Mouse (Mus musculus): ENCODE data around the gene Hp. TPM values are rescaled to one million over a fixed set of nuclear protein-coding genes. Genes with fewer than 3 reads are reported as not detected.

The Hp gene
- total and polyA plus RNA-seq, 2 experiments from 2014 or later: 0.44 to 1.5 TPM

DNA sequence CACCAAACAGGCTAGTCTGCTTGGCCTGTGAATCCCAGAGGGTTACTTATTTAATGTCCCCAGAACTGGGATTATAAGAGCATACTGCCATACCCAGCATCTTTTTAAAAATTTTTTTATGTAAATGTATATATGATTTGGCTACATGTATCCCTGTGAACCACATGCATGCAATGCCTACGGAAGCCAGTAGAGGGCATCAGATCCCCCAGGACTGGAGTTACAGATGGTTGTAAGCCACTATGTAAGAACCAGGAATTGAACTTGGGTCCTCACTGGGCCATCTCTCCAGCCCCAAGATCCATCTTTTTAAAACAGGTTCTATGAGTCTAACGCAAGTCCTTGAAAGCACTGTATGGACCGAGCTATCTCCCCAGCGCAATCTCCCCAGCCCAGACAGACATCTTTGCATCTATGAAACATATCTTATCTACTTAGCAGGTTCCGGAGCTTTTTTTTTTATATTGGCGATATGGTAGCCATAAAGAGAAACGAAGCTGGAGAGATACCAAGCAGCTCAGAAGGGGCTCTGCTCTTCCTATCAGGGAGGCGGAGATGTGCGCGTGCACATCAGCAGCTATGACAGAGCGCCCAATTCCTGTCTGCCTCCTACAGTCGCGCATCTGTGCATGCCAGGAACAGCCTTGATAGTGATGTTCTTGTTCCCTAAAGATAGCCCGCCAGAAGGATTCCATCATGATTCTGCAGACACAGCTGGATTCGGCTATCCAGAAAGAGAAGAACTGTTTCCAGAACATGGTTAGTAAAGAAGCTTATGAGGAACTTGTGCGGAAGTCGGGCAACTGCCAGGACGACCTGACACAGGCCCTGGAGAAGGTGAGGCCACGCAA is 43.6 kb downstream of the Hp start:
- Histone ChIP-seq H3K27ac (ENCODE audit: low read depth, low read length) (no peak overlapping the region), H3K36me3 (ENCODE audit: insufficient read depth) (no peaks in the 10 kb centered on the region), H3K27me3 (ENCODE audit: insufficient read depth, low read length) (no peaks in the 10 kb centered on the region), H3K4me3 (ENCODE audit: low read depth, low read length) (no peak overlapping the region), H3K4me1 (ENCODE audit: insufficient read depth) (peaks cover 3% of the 10 kb centered on the region; the same call in 1 of the 2 replicates), H3K4me2 (ENCODE audit: low read depth) (no peak overlapping the region), H3K9me3 (ENCODE audit: low read length) (no peaks in the 10 kb centered on the region), H3K9ac (no peak overlapping the region)
- TF ChIP-seq CTCF (IDR thresholded peaks at IDR 0.05; ENCODE audit: low read depth): peak; percentile 60
- 90% methylated on average over 19 of the region's 19 CpGs for WGBS
- DNase-seq (peak; percentile 57), ATAC-seq (no peak)

Other genes with a start within 250 kb of the Hp start
- gene Pmfbp1, start 85.1 kb downstream of the Hp start, total RNA-seq (2014; rRNA removed): 0.38 and 2.2 TPM in 2 replicates
- 0.08 and 0.25 TPM in 2 replicates for gene Pmfbp1, start 85.1 kb downstream of the Hp start, polyA plus RNA-seq (2015; fragmentation: Nextera tagmentation; extraction: Ambion mirVana)
- gene Dhx38, start 13.3 kb downstream of the Hp start, total RNA-seq (2014; rRNA removed): 23.2 and 28.2 TPM in 2 replicates
- 12.8 and 14.1 TPM in 2 replicates for gene Dhx38, start 13.3 kb downstream of the Hp start, polyA plus RNA-seq (2015; fragmentation: Nextera tagmentation; extraction: Ambion mirVana)
- gene Txnl4b, start 13.3 kb downstream of the Hp start, total RNA-seq (2014; rRNA removed): 12.0 and 12.2 TPM in 2 replicates
- gene Txnl4b, start 13.3 kb downstream of the Hp start, polyA plus RNA-seq (2015; fragmentation: Nextera tagmentation; extraction: Ambion mirVana): 34.0 and 35.2 TPM in 2 replicates
- 26.1 and 26.4 TPM in 2 replicates for gene Dhodh, start 29.5 kb upstream of the Hp start, total RNA-seq (2014; rRNA removed)
- 27.7 and 27.9 TPM in 2 replicates for gene Dhodh, start 29.5 kb upstream of the Hp start, polyA plus RNA-seq (2015; fragmentation: Nextera tagmentation; extraction: Ambion mirVana)
- gene Pkd1l3, start 35.3 kb upstream of the Hp start, total RNA-seq (2014; rRNA removed): 0.24 TPM in 1 of 2 replicates, not detected in the other
- gene Pkd1l3, start 35.3 kb upstream of the Hp start, polyA plus RNA-seq (2015; fragmentation: Nextera tagmentation; extraction: Ambion mirVana): 0.21 TPM in 1 of 2 replicates, not detected in the other
- gene Ist1, start 114.1 kb upstream of the Hp start, total RNA-seq (2014; rRNA removed): 126 and 139 TPM in 2 replicates
- gene Ist1, start 114.1 kb upstream of the Hp start, polyA plus RNA-seq (2015; fragmentation: Nextera tagmentation; extraction: Ambion mirVana): 89.3 and 110 TPM in 2 replicates
- gene Zfp821, start 126.4 kb upstream of the Hp start, total RNA-seq (2014; rRNA removed): 87.6 and 92.1 TPM in 2 replicates
- 57.8 and 67.0 TPM in 2 replicates for gene Zfp821, start 126.4 kb upstream of the Hp start, polyA plus RNA-seq (2015; fragmentation: Nextera tagmentation; extraction: Ambion mirVana)
- 9.9 and 20.4 TPM in 2 replicates for gene Atxn1l, start 158.6 kb upstream of the Hp start, total RNA-seq (2014; rRNA removed)
- 1.9 and 3.2 TPM in 2 replicates for gene Atxn1l, start 158.6 kb upstream of the Hp start, polyA plus RNA-seq (2015; fragmentation: Nextera tagmentation; extraction: Ambion mirVana)
- gene Ap1g1, start 199.4 kb upstream of the Hp start, total RNA-seq (2014; rRNA removed): 96.4 and 101 TPM in 2 replicates
- gene Ap1g1, start 199.4 kb upstream of the Hp start, polyA plus RNA-seq (2015; fragmentation: Nextera tagmentation; extraction: Ambion mirVana): 28.1 and 35.8 TPM in 2 replicates

Measured in forebrain, postnatal 0 days (tissue).